Mouse (Mus musculus): ENCODE data around the gene Wdr35.

DNA sequence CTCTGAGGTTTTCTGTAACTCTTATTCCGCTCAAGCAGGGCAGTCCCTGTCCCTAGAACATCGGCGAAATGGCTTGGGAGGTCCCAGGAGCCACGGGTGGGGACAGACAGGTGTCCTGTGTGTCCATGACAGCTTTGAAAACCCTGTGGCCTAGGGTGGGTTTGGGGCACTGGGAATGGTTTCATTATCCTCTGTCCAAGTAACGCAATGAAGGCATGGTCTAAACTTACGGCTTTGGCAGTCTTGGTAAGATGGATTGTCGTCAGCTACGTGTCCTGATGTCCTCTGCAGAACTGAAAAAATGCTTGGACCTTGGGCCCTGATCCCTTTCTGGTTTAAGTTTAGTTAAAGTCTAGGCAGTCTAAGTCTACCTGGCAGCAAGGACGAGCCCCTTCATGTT lies 86.3 kb downstream of the Wdr35 start:
- TF ChIP-seq CTCF (IDR thresholded peaks at IDR 0.05; ENCODE audit: low read depth) (no peak), EP300 (IDR thresholded peaks at IDR 0.05; ENCODE audit: low read depth) (no peak)
